Mouse (Mus musculus): ENCODE data around the gene Mtrf1. TPM values are rescaled to one million over a fixed set of nuclear protein-coding genes. Genes with fewer than 3 reads are reported as not detected.
A peak's percentile ranks its signal among the peaks of the same experiment; 100 is the strongest.
"Not testable (repeated sequence)": the region's sequence is repeated elsewhere in the genome, so short reads cannot be mapped to it uniquely, and the experiment has no call there.

The Mtrf1 gene
- total RNA-seq, 2 experiments from 2014 or later, result 4.4 to 5.8 TPM

- no peak for DNase-seq (ENCODE audit: low spot score in 2 of 2)
These were observed 47.0 kb downstream of the Mtrf1 start for GRCm38 (mm10) chr14:79444601-79445000.

- no peak for DNase-seq (ENCODE audit: low spot score in 2 of 2)
These were observed 47.6 kb downstream of the Mtrf1 start for GRCm38 (mm10) chr14:79445055-79445620.

GRCm38 (mm10) chr14:79451681-79452590 is 54.4 kb downstream of the Mtrf1 start, which contains the start of gene Kbtbd6:
TSS of gene Kbtbd6 (plus strand) at chr14:79451835.
- peak; percentile 38 to 75 for DNase-seq (ENCODE audit: low spot score in 2 of 2)

GRCm38 (mm10) chr14:79452591-79452934 is 55.0 kb downstream of the Mtrf1 start:
- DNase-seq (ENCODE audit: low spot score in 2 of 2), result not testable (repeated sequence)

- no peak for DNase-seq (ENCODE audit: low spot score in 2 of 2)
These were observed 62.8 kb downstream of the Mtrf1 start for GRCm38 (mm10) chr14:79460401-79460800.

- no peak for DNase-seq (ENCODE audit: low spot score in 2 of 2)
These were observed 63.4 kb downstream of the Mtrf1 start for GRCm38 (mm10) chr14:79460988-79461387.

- DNase-seq (ENCODE audit: low spot score in 2 of 2), result no peak
These were observed 68.1 kb downstream of the Mtrf1 start for GRCm38 (mm10) chr14:79465623-79466022.

GRCm38 (mm10) chr14:79467621-79468020 is 70.0 kb downstream of the Mtrf1 start:
- DNase-seq (ENCODE audit: low spot score in 2 of 2), result peak in 1 of 2 experiments; percentile 62

Other genes starting within 250 kb of the Mtrf1 start
- gene Zfp957, start 150.4 kb upstream of the Mtrf1 start, total RNA-seq (2021), result not detected
- gene Rgcc, start 96.1 kb upstream of the Mtrf1 start, total RNA-seq (2021), result 10 to 100 TPM; 31.7 to 34.9 TPM
- gene Naa16, start 7.0 kb upstream of the Mtrf1 start, total RNA-seq (2021), result 10 to 100 TPM; 16.2 to 18.3 TPM
- 10 to 100 TPM; 10.4 to 12.0 TPM for gene Kbtbd7, start 28.7 kb downstream of the Mtrf1 start, total RNA-seq (2021)
- gene Kbtbd6, start 54.1 kb downstream of the Mtrf1 start, total RNA-seq (2021), result under 1 TPM; 0.69 to 0.83 TPM
- 10 to 100 TPM; 11.5 to 13.0 TPM for gene Elf1, start 83.4 kb downstream of the Mtrf1 start, total RNA-seq (2021)
- 10 to 100 TPM; 33.3 to 34.6 TPM for gene Wbp4, start 83.7 kb downstream of the Mtrf1 start, total RNA-seq (2021)
- gene Sugt1, start 189.9 kb downstream of the Mtrf1 start, total RNA-seq (2021), result 10 to 100 TPM; 70.7 to 74.1 TPM

Measured in gastrocnemius, postnatal 4 days (tissue).